Mouse (Mus musculus) forebrain, embryonic 10.5 days (tissue): Measurements from ENCODE around the gene 3300002I08Rik. TPM values are rescaled to one million over a fixed set of nuclear protein-coding genes. Genes with fewer than 3 reads are reported as not detected.

Experiments used
- DNase-seq: peaks from one replicate; pipeline ENCODE4 v3.0.0-alpha.2; 2017; ENCODE audit warnings: low spot score; ENCODE audit errors: extremely low spot score
- H3K27ac ChIP-seq: fragments of 300-500 bp; sonication (generic); 2 replicates; pipeline ENCODE4 v1.5.1; 2016; ENCODE audit warnings: mild to moderate bottlenecking
- H3K27me3 ChIP-seq: fragments of 300-500 bp; sonication (generic); 2 replicates; pipeline ENCODE4 v1.6.1; 2016; ENCODE audit warnings: mild to moderate bottlenecking; ENCODE audit not compliant: poor library complexity, severe bottlenecking
- H3K36me3 ChIP-seq: fragments of 300-500 bp; sonication (generic); replicated peaks from 2 replicates; pipeline ENCODE4 v1.6.1; 2016; ENCODE audit warnings: mild to moderate bottlenecking, moderate library complexity
- H3K4me1 ChIP-seq: fragments of 300-500 bp; sonication (generic); 2 replicates; pipeline ENCODE4 v1.6.1; 2016
- H3K4me3 ChIP-seq: fragments of 300-500 bp; sonication (generic); 2 replicates; pipeline ENCODE4 v1.5.1; 2016; ENCODE audit warnings: mild to moderate bottlenecking, moderate library complexity
- H3K9me3 ChIP-seq: fragments of 300-500 bp; sonication (generic); 2 replicates; pipeline ENCODE4 v1.6.1; 2016; ENCODE audit warnings: mild to moderate bottlenecking, moderate library complexity
- WGBS: fragments of 180-500 bp; shearing (Covaris S2); methylation state at CpG from one replicate; pipeline ENCODE4 v1.1.7; 2016; 5-methylcytosine and 5-hydroxymethylcytosine counted together
- polyA plus RNA-seq: library from polyadenylated mRNA; unstranded; fragments of >200 nt; fragmentation: Nextera tagmentation; extraction: Ambion mirVana; gene quantifications from 2 replicates; pipeline ENCODE4 v1.2.1, GENCODE M21; 2016

Gene 3300002I08Rik
- polyA plus RNA-seq, 1 experiment from 2014 or later, result 7.6 TPM

GRCm38 (mm10) chr2:150293669-150294068, 68.9 kb downstream of the 3300002I08Rik start:
- no peak overlapping the region for H3K27ac ChIP-seq
- WGBS, result 87% methylated on average over 6 of the region's 6 CpGs
- H3K9me3 ChIP-seq, result peaks cover 2% of the 10 kb centered on the region; the same call in 1 of the 2 replicates
- H3K27me3 ChIP-seq, result no peaks in the 10 kb centered on the region
- no peaks in the 10 kb centered on the region for H3K36me3 ChIP-seq
- H3K4me1 ChIP-seq, result no peaks in the 10 kb centered on the region
- H3K4me3 ChIP-seq, result no peak overlapping the region
- DNase-seq, result no peak

Other genes starting within 250 kb of the 3300002I08Rik start
- 5.3 and 7.4 TPM in 2 replicates for gene Zfp120, start 226.1 kb downstream of the 3300002I08Rik start, polyA plus RNA-seq
- not detected in 2 replicates for gene Gm10770, start 183.1 kb downstream of the 3300002I08Rik start, polyA plus RNA-seq
- gene Gm14139, start 181.0 kb downstream of the 3300002I08Rik start, polyA plus RNA-seq, result not detected in 2 replicates
- 10.2 and 10.7 TPM in 2 replicates for gene Zfp937, start 144.7 kb downstream of the 3300002I08Rik start, polyA plus RNA-seq
- gene Gm21994, start 107.2 kb downstream of the 3300002I08Rik start, polyA plus RNA-seq, result 4.2 and 5.0 TPM in 2 replicates
- gene Gm14124, start 105.2 kb downstream of the 3300002I08Rik start, polyA plus RNA-seq, result 0.05 TPM in 2 replicates
- 1.3 and 1.4 TPM in 2 replicates for gene Gm10130, start 39.1 kb downstream of the 3300002I08Rik start, polyA plus RNA-seq
- 9.2 and 11.1 TPM in 2 replicates for gene Zfp442, start 88.7 kb upstream of the 3300002I08Rik start, polyA plus RNA-seq
- gene Zfp345, start 122.3 kb upstream of the 3300002I08Rik start, polyA plus RNA-seq, result 0.07 TPM in 1 of 2 replicates, not detected in the other
- gene Cst7, start 207.7 kb upstream of the 3300002I08Rik start, polyA plus RNA-seq, result 0.20 and 0.21 TPM in 2 replicates
- 34.2 and 34.9 TPM in 2 replicates for gene Apmap, start 245.8 kb upstream of the 3300002I08Rik start, polyA plus RNA-seq